Mouse (Mus musculus): ENCODE measurements at regions not wholly inside any gene's neighbourhood (a gene's known extent, or its start where the extent isn't known, plus 50 kb on each side); places are given as distances from the start of the nearest gene placed in this dataset.

- no peak for TF ChIP-seq CTCF (IDR thresholded peaks at IDR 0.05; ENCODE audit: extremely low read depth, insufficient read depth, low read length)
- TF ChIP-seq POLR2A (IDR thresholded peaks at IDR 0.05; ENCODE audit: extremely low read depth, insufficient read depth, low read length): no peak
Observed at GRCm38 (mm10) chr10:92289230-92289629, 433.0 kb downstream of the Nedd1 start.

All from cortical plate, adult 2 months (tissue).